Mouse (Mus musculus): Measurements from ENCODE around the gene Cyp2w1. TPM values are rescaled to one million over a fixed set of nuclear protein-coding genes. Genes with fewer than 3 reads are reported as not detected.

Cyp2w1 gene
- polyA plus RNA-seq, 1 experiment from 2014 or later = not detected

DNA sequence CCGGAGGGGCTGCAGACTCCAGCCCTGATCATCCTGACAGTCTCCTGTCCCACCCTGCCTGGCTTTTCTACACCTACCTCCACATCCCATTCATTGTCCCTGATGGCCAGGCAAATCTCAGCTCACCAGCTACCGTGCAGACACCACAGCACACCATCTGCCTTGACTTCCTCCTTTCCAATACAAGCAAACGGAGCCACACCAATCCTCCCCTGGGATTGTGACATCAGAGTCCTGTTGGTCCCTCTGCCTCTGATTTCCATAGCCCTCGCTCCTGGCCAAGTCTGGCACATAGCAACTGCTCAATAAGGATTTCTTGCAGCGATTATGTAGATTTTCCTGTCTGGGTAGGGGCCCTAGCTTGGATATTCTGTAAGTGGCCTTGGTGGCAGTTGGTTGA is 1.3 kb upstream of the Cyp2w1 start, which contains the start of gene Cox19:
Gene Cox19 (minus strand): TSS at position 285 of the 400 bp plus-strand sequence.
- no peak within 1 kb of the TSS for H3K9ac ChIP-seq (ENCODE audit: low read length)
- no peak for ATAC-seq (ENCODE audit: insufficient read depth, low FRiP score, low TSS enrichment)
- no peak within 1 kb of the TSS for H3K4me2 ChIP-seq (ENCODE audit: low read depth)
- peaks cover 2% of the 10 kb centered on the region; the same call in 1 of the 2 replicates for H3K4me1 ChIP-seq (ENCODE audit: control insufficient read depth, insufficient read depth, low read length)
- no peaks in the 10 kb centered on the region for H3K36me3 ChIP-seq (ENCODE audit: control insufficient read depth, insufficient read depth, low read length)
- no peaks in the 10 kb centered on the region for H3K27me3 ChIP-seq (ENCODE audit: control insufficient read depth, insufficient read depth, low read length)
- no peaks in the 10 kb centered on the region for H3K9me3 ChIP-seq (ENCODE audit: control insufficient read depth, low read length)
- 56% methylated on average over 5 of the region's 5 CpGs for WGBS
- no peak within 1 kb of the TSS for H3K4me3 ChIP-seq (ENCODE audit: low read depth, low read length)
- no peak for DNase-seq (ENCODE audit: low spot score)
- no peak within 1 kb of the TSS for H3K27ac ChIP-seq (ENCODE audit: low read depth, low read length)

DNA sequence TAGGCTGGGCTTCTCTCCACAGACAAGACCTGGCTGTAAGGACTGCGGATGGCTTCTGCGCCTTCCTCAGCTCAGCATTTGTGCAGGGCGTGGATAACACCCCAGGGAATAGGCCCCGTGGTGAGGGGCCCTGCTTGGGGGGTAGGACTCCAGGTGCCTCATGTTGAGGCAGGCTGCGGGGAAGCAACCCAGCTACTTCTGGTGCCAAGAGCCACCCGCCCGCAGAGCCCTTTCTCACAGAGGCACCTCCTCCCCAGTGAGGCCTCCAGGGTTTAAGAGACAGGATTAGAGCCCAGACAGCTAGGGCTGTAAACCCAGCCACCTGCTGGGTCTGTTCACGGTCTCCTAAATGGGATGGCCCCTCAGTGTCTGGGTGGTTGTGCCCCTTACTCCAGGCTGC is 789 bp upstream of the Cyp2w1 start:
- no peak overlapping the region for H3K9ac ChIP-seq (ENCODE audit: low read length)

GRCm38 (mm10) chr5:139353496-139353895 is 1.1 kb downstream of the Cyp2w1 start:
- Histone ChIP-seq H3K4me3 (ENCODE audit: low read depth, low read length) (no peak overlapping the region), H3K4me2 (ENCODE audit: low read depth) (no peak overlapping the region), H3K9ac (ENCODE audit: low read length) (no peak overlapping the region), H3K4me1 (ENCODE audit: control insufficient read depth, insufficient read depth, low read length) (peaks cover 4% of the 10 kb centered on the region; the same call in 1 of the 2 replicates), H3K36me3 (ENCODE audit: control insufficient read depth, insufficient read depth, low read length) (no peaks in the 10 kb centered on the region), H3K9me3 (ENCODE audit: control insufficient read depth, low read length) (no peaks in the 10 kb centered on the region), H3K27me3 (ENCODE audit: control insufficient read depth, insufficient read depth, low read length) (no peaks in the 10 kb centered on the region), H3K27ac (ENCODE audit: low read depth, low read length) (no peak overlapping the region)
- 63% methylated on average over 10 of the region's 10 CpGs for WGBS
- ATAC-seq (ENCODE audit: insufficient read depth, low FRiP score, low TSS enrichment) (no peak), DNase-seq (ENCODE audit: low spot score) (no peak)

More for the DNA sequence above, 789 bp upstream of the Cyp2w1 start:
- WGBS = 24% methylated on average over 8 of the region's 8 CpGs
- no peaks in the 10 kb centered on the region for H3K27me3 ChIP-seq (ENCODE audit: control insufficient read depth, insufficient read depth, low read length)
- H3K27ac ChIP-seq (ENCODE audit: low read depth, low read length) = no peak overlapping the region
- no peak for ATAC-seq (ENCODE audit: insufficient read depth, low FRiP score, low TSS enrichment)
- no peak for DNase-seq (ENCODE audit: low spot score)
- no peaks in the 10 kb centered on the region for H3K9me3 ChIP-seq (ENCODE audit: control insufficient read depth, low read length)
- H3K4me3 ChIP-seq (ENCODE audit: low read depth, low read length) = no peak overlapping the region
- H3K4me1 ChIP-seq (ENCODE audit: control insufficient read depth, insufficient read depth, low read length) = peaks cover 2% of the 10 kb centered on the region; the same call in 1 of the 2 replicates
- no peaks in the 10 kb centered on the region for H3K36me3 ChIP-seq (ENCODE audit: control insufficient read depth, insufficient read depth, low read length)
- H3K4me2 ChIP-seq (ENCODE audit: low read depth) = no peak overlapping the region

DNA sequence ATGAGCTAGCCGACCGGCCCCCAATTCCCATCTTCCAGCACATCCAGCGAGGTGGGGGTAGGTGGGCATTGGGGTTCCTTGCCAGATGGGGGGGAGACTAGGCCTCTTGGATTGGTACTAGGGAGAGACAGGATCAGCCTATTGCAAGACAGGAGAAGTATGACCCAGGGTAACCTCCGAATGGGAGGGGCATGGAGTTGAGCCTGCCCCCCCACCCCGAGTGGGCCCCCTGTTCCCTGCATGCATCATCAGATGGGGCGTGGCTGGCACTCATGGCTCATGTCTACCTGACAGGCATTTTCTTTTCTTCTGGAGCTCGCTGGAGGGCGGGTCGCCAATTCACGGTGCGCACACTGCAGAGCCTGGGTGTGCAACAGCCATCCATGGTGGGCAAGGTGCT is 1.5 kb downstream of the Cyp2w1 start:
- Histone ChIP-seq H3K36me3 (ENCODE audit: control insufficient read depth, insufficient read depth, low read length) (no peaks in the 10 kb centered on the region), H3K27ac (ENCODE audit: low read depth, low read length) (no peak overlapping the region)
- 83% methylated on average over 11 of the region's 11 CpGs for WGBS

GRCm38 (mm10) chr5:139355235-139355772 is 2.9 kb downstream of the Cyp2w1 start:
- H3K36me3 ChIP-seq (ENCODE audit: control insufficient read depth, insufficient read depth, low read length) = no peaks in the 10 kb centered on the region
- H3K27ac ChIP-seq (ENCODE audit: low read depth, low read length) = no peak overlapping the region
- DNase-seq (ENCODE audit: low spot score) (peak; percentile 79), ATAC-seq (ENCODE audit: insufficient read depth, low FRiP score, low TSS enrichment) (peak; percentile 25; the same call in 1 of the 2 replicates)
- H3K9ac ChIP-seq (ENCODE audit: low read length) = no peak overlapping the region
- no peaks in the 10 kb centered on the region for H3K9me3 ChIP-seq (ENCODE audit: control insufficient read depth, low read length)
- H3K27me3 ChIP-seq (ENCODE audit: control insufficient read depth, insufficient read depth, low read length) = no peaks in the 10 kb centered on the region
- no peak overlapping the region for H3K4me2 ChIP-seq (ENCODE audit: low read depth)
- 38% methylated on average over 19 of the region's 19 CpGs for WGBS
- peaks cover 4% of the 10 kb centered on the region; the same call in 1 of the 2 replicates for H3K4me1 ChIP-seq (ENCODE audit: control insufficient read depth, insufficient read depth, low read length)
- H3K4me3 ChIP-seq (ENCODE audit: low read depth, low read length) = no peak overlapping the region

More for the DNA sequence above, 1.5 kb downstream of the Cyp2w1 start:
- ATAC-seq (ENCODE audit: insufficient read depth, low FRiP score, low TSS enrichment) (no peak), DNase-seq (ENCODE audit: low spot score) (no peak)
- no peak overlapping the region for H3K9ac ChIP-seq (ENCODE audit: low read length)
- no peaks in the 10 kb centered on the region for H3K27me3 ChIP-seq (ENCODE audit: control insufficient read depth, insufficient read depth, low read length)
- peaks cover 4% of the 10 kb centered on the region; the same call in 1 of the 2 replicates for H3K4me1 ChIP-seq (ENCODE audit: control insufficient read depth, insufficient read depth, low read length)
- H3K4me2 ChIP-seq (ENCODE audit: low read depth) = no peak overlapping the region
- no peak overlapping the region for H3K4me3 ChIP-seq (ENCODE audit: low read depth, low read length)
- H3K9me3 ChIP-seq (ENCODE audit: control insufficient read depth, low read length) = no peaks in the 10 kb centered on the region

DNA sequence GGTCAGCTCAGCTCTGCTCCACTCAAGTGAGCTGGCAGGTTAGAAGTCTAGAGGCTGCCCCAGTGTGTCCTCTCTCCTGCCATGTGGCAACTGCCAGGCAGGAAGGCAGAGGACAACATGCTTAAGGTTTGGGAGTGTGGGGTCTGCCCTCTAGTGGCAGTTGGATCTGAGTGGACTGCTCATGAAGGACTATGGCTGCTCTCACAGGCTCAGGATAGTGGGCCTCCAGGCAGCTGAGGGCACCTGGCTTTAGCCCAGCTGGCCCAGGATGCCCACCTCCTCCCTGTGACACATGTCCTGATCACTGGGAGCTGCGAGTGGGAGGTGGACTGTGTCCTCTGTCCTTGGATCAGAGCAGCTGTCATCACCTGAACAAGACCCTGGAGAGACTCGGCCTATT is 6.2 kb downstream of the Cyp2w1 start:
- ATAC-seq (ENCODE audit: insufficient read depth, low FRiP score, low TSS enrichment) (no peak), DNase-seq (ENCODE audit: low spot score) (peak; percentile 45)
- H3K9me3 ChIP-seq (ENCODE audit: control insufficient read depth, low read length) = no peaks in the 10 kb centered on the region
- no peaks in the 10 kb centered on the region for H3K27me3 ChIP-seq (ENCODE audit: control insufficient read depth, insufficient read depth, low read length)
- H3K36me3 ChIP-seq (ENCODE audit: control insufficient read depth, insufficient read depth, low read length) = no peaks in the 10 kb centered on the region; the same call in 1 of the 2 replicates
- H3K4me3 ChIP-seq (ENCODE audit: low read depth, low read length) = no peak overlapping the region
- H3K9ac ChIP-seq (ENCODE audit: low read length) = no peak overlapping the region
- peaks cover 2% of the 10 kb centered on the region; the same call in 1 of the 2 replicates for H3K4me1 ChIP-seq (ENCODE audit: control insufficient read depth, insufficient read depth, low read length)
- H3K4me2 ChIP-seq (ENCODE audit: low read depth) = no peak overlapping the region
- WGBS = 79% methylated on average over 2 of the region's 2 CpGs
- no peak overlapping the region for H3K27ac ChIP-seq (ENCODE audit: low read depth, low read length)

DNA sequence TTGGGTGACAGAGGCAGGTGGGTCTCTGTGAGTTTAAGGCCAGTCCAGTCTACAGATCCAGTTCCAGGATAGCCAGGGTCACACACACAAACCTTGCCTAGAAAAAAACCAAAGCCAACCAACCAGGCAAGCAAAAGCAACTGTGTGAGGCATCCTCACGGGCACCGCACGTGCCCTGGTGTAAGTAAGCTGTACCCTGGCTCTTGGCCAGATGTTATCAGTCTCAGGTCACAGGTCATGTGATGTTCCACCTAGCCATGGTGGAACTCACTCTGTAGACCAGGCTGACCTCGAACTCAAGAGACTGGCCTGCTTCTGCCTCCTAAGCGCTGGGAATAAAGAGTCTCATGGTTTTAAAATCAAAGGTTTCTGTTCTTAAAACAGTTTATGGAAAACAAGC is 6.8 kb downstream of the Cyp2w1 start:
- H3K9me3 ChIP-seq (ENCODE audit: control insufficient read depth, low read length) = no peaks in the 10 kb centered on the region
- H3K4me3 ChIP-seq (ENCODE audit: low read depth, low read length) = no peak overlapping the region
- no peaks in the 10 kb centered on the region; the same call in 1 of the 2 replicates for H3K36me3 ChIP-seq (ENCODE audit: control insufficient read depth, insufficient read depth, low read length)
- no peak overlapping the region for H3K27ac ChIP-seq (ENCODE audit: low read depth, low read length)
- H3K9ac ChIP-seq (ENCODE audit: low read length) = no peak overlapping the region
- no peak for DNase-seq (ENCODE audit: low spot score)
- WGBS = 95% methylated on average over 5 of the region's 5 CpGs
- no peaks in the 10 kb centered on the region for H3K27me3 ChIP-seq (ENCODE audit: control insufficient read depth, insufficient read depth, low read length)
- H3K4me1 ChIP-seq (ENCODE audit: control insufficient read depth, insufficient read depth, low read length) = peaks cover 2% of the 10 kb centered on the region; the same call in 1 of the 2 replicates
- no peak overlapping the region for H3K4me2 ChIP-seq (ENCODE audit: low read depth)
- no peak for ATAC-seq (ENCODE audit: insufficient read depth, low FRiP score, low TSS enrichment)

- whole genome bisulfite sequencing = 69% methylated on average over 7 of the region's 7 CpGs
- no peak for DNase-seq (ENCODE audit: low spot score)
- Histone ChIP-seq H3K9me3 (ENCODE audit: control insufficient read depth, low read length) (no peaks in the 10 kb centered on the region), H3K4me3 (ENCODE audit: low read depth, low read length) (no peak overlapping the region), H3K27ac (ENCODE audit: low read depth, low read length) (no peak overlapping the region), H3K4me2 (ENCODE audit: low read depth) (no peak overlapping the region), H3K27me3 (ENCODE audit: control insufficient read depth, insufficient read depth, low read length) (no peaks in the 10 kb centered on the region), H3K9ac (ENCODE audit: low read length) (no peak overlapping the region), H3K36me3 (ENCODE audit: control insufficient read depth, insufficient read depth, low read length) (no peaks in the 10 kb centered on the region; the same call in 1 of the 2 replicates), H3K4me1 (ENCODE audit: control insufficient read depth, insufficient read depth, low read length) (peaks cover 3% of the 10 kb centered on the region; the same call in 1 of the 2 replicates)
- ATAC-seq (ENCODE audit: insufficient read depth, low FRiP score, low TSS enrichment) = no peak
Observed at GRCm38 (mm10) chr5:139363858-139364257, 11.4 kb downstream of the Cyp2w1 start.
